ENCODE assay signal across 21 mouse cellular contexts in the genomic region with DNA sequence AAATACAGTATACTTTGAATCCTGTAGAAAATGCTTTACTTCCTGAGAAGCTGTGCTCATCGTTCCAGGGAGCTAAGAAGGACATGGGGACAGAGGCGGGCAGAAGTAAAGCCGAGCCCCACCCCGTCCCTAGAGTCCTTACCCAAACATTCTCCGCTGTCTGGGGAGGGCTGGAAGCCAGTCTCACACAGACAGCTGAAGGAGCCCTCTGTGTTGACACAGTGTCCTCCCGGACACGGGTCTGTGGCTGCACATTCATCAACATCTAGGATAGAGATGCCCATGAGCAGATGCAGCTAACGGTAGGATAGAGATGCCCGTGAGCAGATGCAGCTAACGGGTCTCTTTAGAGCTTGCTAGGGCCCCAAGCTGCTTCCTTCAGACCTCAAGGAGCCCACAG. TPM values are rescaled to one million over a fixed set of nuclear protein-coding genes. Genes with fewer than 3 reads are reported as not detected.
DNase-seq lines count a peak whose midpoint lies in the region; ATAC-seq and TF ChIP-seq lines count a peak whose summit lies in the region.
"Had no signal": no experiment of that assay in that cellular context is flagged by ENCODE, and none has a peak within 500 bp of the region (broad histone marks: within the 10 kb centered on the region; RNA-seq: fewer than 3 reads in every experiment).

No protein-coding gene starts in this region.

- H3K4me3 ChIP-seq in kidney, embryonic 14.5 days (ENCODE audit: low read length), result no peak overlapping the region
- H3K4me3 ChIP-seq in C2C12 (ENCODE audit: insufficient read depth, poor library complexity, severe bottlenecking), result no peak overlapping the region
- H3K4me3 ChIP-seq: embryonic facial prominence, embryonic 13.5 days; forebrain, embryonic 12.5 days; hindbrain, embryonic 12.5 days had no signal

- intact Hi-C loops in left cerebral cortex, postnatal 36 days (cut with DNase I), result no loop called here

- peak; percentile 41 for DNase-seq in adrenal gland, postnatal 14 days
- DNase-seq in adrenal gland, postnatal 25 days, result no peak
- DNase-seq in kidney, adult 9 months, result no peak
- DNase-seq in kidney, postnatal 14 days, result peak; percentile 18
- no peak for DNase-seq in kidney, adult 8-10 months
- DNase-seq in left cerebral cortex, postnatal 36 days (ENCODE audit: low spot score in 2 of 2), result no peak
- DNase-seq: adrenal gland, adult 2 months; cerebellum, adult 11-12 months; cerebellum, adult 9-10 months; cerebellum, postnatal 25 days; gastrocnemius, postnatal 10 days; heart, postnatal 4 days had no signal

- TF ChIP-seq CTCF in C2C12 (IDR thresholded peaks at IDR 0.05; ENCODE audit: control insufficient read depth, insufficient read depth, insufficient read length), result no peak

- no peaks in the 10 kb centered on the region for H3K4me1 ChIP-seq in kidney, embryonic 14.5 days (ENCODE audit: control insufficient read depth, insufficient read depth, low read length)

- peak overlapping the region; percentile 9 for H3ac ChIP-seq in C2C12 (ENCODE audit: control insufficient read depth, insufficient read length, low read depth)

- no peak overlapping the region for H3K4me2 ChIP-seq in kidney, embryonic 14.5 days (replicated peaks; ENCODE audit: low read depth, low read length)
- H3K4me2 ChIP-seq: embryonic facial prominence, embryonic 13.5 days; forebrain, embryonic 12.5 days; hindbrain, embryonic 12.5 days had no signal

- no peaks in the 10 kb centered on the region for H3K79me2 ChIP-seq in C2C12 (ENCODE audit: control insufficient read depth, insufficient read depth)

- H3K27ac ChIP-seq in kidney, embryonic 14.5 days (ENCODE audit: low read depth, low read length), result no peak overlapping the region
- H3K27ac ChIP-seq: embryonic facial prominence, embryonic 13.5 days; forebrain, embryonic 12.5 days; hindbrain, embryonic 12.5 days had no signal

- peaks cover 2% of the 10 kb centered on the region for H3K79me3 ChIP-seq in C2C12 (ENCODE audit: low read depth)

- H3K9ac ChIP-seq in kidney, embryonic 14.5 days (ENCODE audit: low read depth, low read length), result no peak overlapping the region
- H3K9ac ChIP-seq: embryonic facial prominence, embryonic 13.5 days; forebrain, embryonic 12.5 days; hindbrain, embryonic 12.5 days had no signal

- no peaks in the 10 kb centered on the region for H3K9me3 ChIP-seq in kidney, embryonic 14.5 days (ENCODE audit: control insufficient read depth, low read length)
- H3K9me3 ChIP-seq: embryonic facial prominence, embryonic 13.5 days; forebrain, embryonic 12.5 days; hindbrain, embryonic 12.5 days had no signal

- 20% methylated on average over 10 of the region's 10 CpGs for WGBS in kidney, embryonic 14.5 days

- 0 out of 2 replicates have a peak, but pooled peaks cover 3% of the 10 kb centered on the region for H3K27me3 ChIP-seq in kidney, embryonic 14.5 days (ENCODE audit: control insufficient read depth, insufficient read depth, low read length)
- no peaks in the 10 kb centered on the region for H3K27me3 ChIP-seq in C2C12 (ENCODE audit: control insufficient read depth, insufficient read depth, insufficient read length)
- H3K27me3 ChIP-seq: embryonic facial prominence, embryonic 13.5 days; hindbrain, embryonic 12.5 days; Patski had no signal

- peak; percentile 77 for ATAC-seq in kidney, embryonic 14.5 days (ENCODE audit: low FRiP score, low TSS enrichment)
- ATAC-seq: activated CD4-positive, CD25-positive, alpha-beta regulatory T cell, adult 4 months; forebrain, embryonic 16.5 days; hindbrain, embryonic 16.5 days; Patski had no signal

- H3K36me3 ChIP-seq in kidney, embryonic 14.5 days (ENCODE audit: control insufficient read depth, insufficient read depth, low read length), result no peaks in the 10 kb centered on the region
- peaks cover 48% of the 10 kb centered on the region for H3K36me3 ChIP-seq in C2C12 (ENCODE audit: control insufficient read depth, insufficient read depth)
- H3K36me3 ChIP-seq: embryonic facial prominence, embryonic 13.5 days; forebrain, embryonic 12.5 days; hindbrain, embryonic 12.5 days had no signal

TF ChIP-seq in C2C12, 6 proteins besides CTCF, POLR2A, EP300 and RAD21:
- TF ChIP-seq MAX (IDR thresholded peaks at IDR 0.05), result peak; percentile 41
- TF ChIP-seq MYOG (IDR thresholded peaks at IDR 0.05; ENCODE audit: control insufficient read depth, extremely low read depth, insufficient read length), result no peak
- TF ChIP-seq USF1 (IDR thresholded peaks at IDR 0.05; ENCODE audit: low read depth), result no peak
- peak; percentile 79 for TF ChIP-seq MYOD1 (IDR thresholded peaks at IDR 0.05; ENCODE audit: control insufficient read depth, insufficient read length, low read depth)
- TF ChIP-seq CEBPB (IDR thresholded peaks at IDR 0.05; ENCODE audit: low read depth), result peak; percentile 7
- no peak for TF ChIP-seq FOSL1 (IDR thresholded peaks at IDR 0.05; ENCODE audit: insufficient read depth, low read length, poor library complexity, severe bottlenecking)

RNA-seq across cellular contexts. Expression of a gene that starts 17.8 kb away (rescaled TPM):
- 98.2 and 115 TPM in 2 replicates for total RNA-seq in adrenal gland, postnatal 14 days (2021)
- total RNA-seq in adrenal gland, postnatal 25 days (2021), result 67.6 and 83.1 TPM in 2 replicates
- polyA plus RNA-seq in kidney, embryonic 14.5 days (2014; fragmentation: Nextera tagmentation; extraction: Ambion mirVana), result 138 and 170 TPM in 2 replicates
- polyA plus RNA-seq in C2C12 (2012; fragmentation: generic; extraction: Trizol), result 44.1 TPM
- 10 to 100 TPM; 52.5 to 58.6 TPM for total RNA-seq in left cerebral cortex, postnatal 36 days (2021)

RNA-seq across cellular contexts. Expression of a gene that starts 17.9 kb away (rescaled TPM):
- 57.2 and 67.4 TPM in 2 replicates for total RNA-seq in adrenal gland, postnatal 14 days (2021)
- total RNA-seq in adrenal gland, postnatal 25 days (2021), result 68.1 and 74.3 TPM in 2 replicates
- 50.2 and 59.0 TPM in 2 replicates for polyA plus RNA-seq in kidney, embryonic 14.5 days (2014; fragmentation: Nextera tagmentation; extraction: Ambion mirVana)
- 226 TPM for polyA plus RNA-seq in C2C12 (2012; fragmentation: generic; extraction: Trizol)
- 10 to 100 TPM; 28.4 to 28.8 TPM for total RNA-seq in left cerebral cortex, postnatal 36 days (2021)

Comparison
In these comparisons a context has a peak if more than half of its experiments do, and no peak if none do; other contexts are left out.
1. DNase-seq: peak in adrenal gland, postnatal 14 days (single experiment) and kidney, postnatal 14 days (single experiment); none in adrenal gland, postnatal 25 days (single experiment), kidney, adult 9 months (single experiment), kidney, adult 8-10 months (0 of 2) and left cerebral cortex, postnatal 36 days (0 of 2).